Mouse (Mus musculus): ENCODE measurements around the gene Krt23. TPM values are rescaled to one million over a fixed set of nuclear protein-coding genes. Genes with fewer than 3 reads are reported as not detected.
A peak's percentile ranks its signal among the peaks of the same experiment; 100 is the strongest.

The Krt23 gene
- polyA plus RNA-seq, 1 experiment from 2014 or later = 0.38 TPM

GRCm38 (mm10) chr11:99439465-99439864 is 53.5 kb downstream of the Krt23 start:
- H3K36me3 ChIP-seq (ENCODE audit: control insufficient read depth, insufficient read depth, low read length) = no peaks in the 10 kb centered on the region
- no peak overlapping the region for H3K4me3 ChIP-seq (ENCODE audit: low read depth, low read length)
- no peaks in the 10 kb centered on the region for H3K9me3 ChIP-seq (ENCODE audit: control insufficient read depth, low read length)
- 63% methylated on average over 10 of the region's 10 CpGs for WGBS
- H3K4me1 ChIP-seq (replicated peaks; ENCODE audit: control insufficient read depth, insufficient read depth, low read length) = no peaks in the 10 kb centered on the region
- no peak overlapping the region for H3K9ac ChIP-seq (ENCODE audit: low read depth, low read length)
- ATAC-seq (replicated peaks; ENCODE audit: low FRiP score) (no peak), DNase-seq (ENCODE audit: low spot score) (no peak)
- H3K4me2 ChIP-seq = no peak overlapping the region
- H3K27ac ChIP-seq (ENCODE audit: low read depth, low read length) = no peak overlapping the region; the same call in 1 of the 2 replicates
- H3K27me3 ChIP-seq (replicated peaks; ENCODE audit: control insufficient read depth, insufficient read depth, low read length) = no peaks in the 10 kb centered on the region

- DNase-seq (ENCODE audit: low spot score) (no peak), ATAC-seq (replicated peaks; ENCODE audit: low FRiP score) (no peak)
- H3K4me2 ChIP-seq = peak within 1 kb of the TSS; percentile 44
- H3K9ac ChIP-seq (ENCODE audit: low read depth, low read length) = no peak within 1 kb of the TSS
- no peaks in the 10 kb centered on the region for H3K27me3 ChIP-seq (replicated peaks; ENCODE audit: control insufficient read depth, insufficient read depth, low read length)
- no peaks in the 10 kb centered on the region for H3K36me3 ChIP-seq (ENCODE audit: control insufficient read depth, insufficient read depth, low read length)
- H3K4me1 ChIP-seq (replicated peaks; ENCODE audit: control insufficient read depth, insufficient read depth, low read length) = no peaks in the 10 kb centered on the region
- H3K9me3 ChIP-seq (ENCODE audit: control insufficient read depth, low read length) = no peaks in the 10 kb centered on the region
- H3K27ac ChIP-seq (ENCODE audit: low read depth, low read length) = no peak within 1 kb of the TSS
- peak within 1 kb of the TSS; percentile 34 for H3K4me3 ChIP-seq (ENCODE audit: low read depth, low read length)
- WGBS = 44% methylated on average over 10 of the region's 10 CpGs
These were observed 55.0 kb downstream of the Krt23 start, which contains the start of gene Krt20 for GRCm38 (mm10) chr11:99437972-99438371. Gene Krt20 (minus strand): TSS chr11:99438150.

DNA sequence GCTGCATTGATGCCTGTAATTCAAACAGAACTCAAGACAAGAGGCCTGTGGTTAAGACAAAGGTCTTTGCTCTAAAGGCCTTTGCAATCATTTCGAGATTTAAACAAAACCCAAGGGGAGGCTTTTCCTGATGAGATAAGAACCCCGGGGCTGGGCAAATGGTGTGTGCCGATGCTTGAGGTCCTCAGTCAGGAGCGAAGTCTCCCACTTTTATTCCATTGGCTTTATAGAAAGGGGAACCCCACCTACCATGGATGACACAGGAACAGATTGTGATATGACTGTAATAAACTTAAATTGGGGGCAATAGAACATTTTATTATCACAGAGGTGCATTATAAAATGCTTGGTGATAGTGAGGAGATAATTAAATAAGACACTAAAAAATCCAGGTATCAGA is 56.3 kb downstream of the Krt23 start:
- Histone ChIP-seq H3K4me1 (replicated peaks; ENCODE audit: control insufficient read depth, insufficient read depth, low read length) (no peaks in the 10 kb centered on the region), H3K27ac (ENCODE audit: low read depth, low read length) (no peak overlapping the region), H3K9me3 (ENCODE audit: control insufficient read depth, low read length) (no peaks in the 10 kb centered on the region), H3K4me2 (peak overlapping the region; percentile 44), H3K9ac (ENCODE audit: low read depth, low read length) (no peak overlapping the region), H3K27me3 (replicated peaks; ENCODE audit: control insufficient read depth, insufficient read depth, low read length) (no peaks in the 10 kb centered on the region), H3K36me3 (ENCODE audit: control insufficient read depth, insufficient read depth, low read length) (no peaks in the 10 kb centered on the region), H3K4me3 (ENCODE audit: low read depth, low read length) (peak overlapping the region; percentile 6; the same call in 1 of the 2 replicates)
- WGBS = 55% methylated on average over 4 of the region's 4 CpGs
- ATAC-seq (replicated peaks; ENCODE audit: low FRiP score) (no peak), DNase-seq (ENCODE audit: low spot score) (no peak)

DNA sequence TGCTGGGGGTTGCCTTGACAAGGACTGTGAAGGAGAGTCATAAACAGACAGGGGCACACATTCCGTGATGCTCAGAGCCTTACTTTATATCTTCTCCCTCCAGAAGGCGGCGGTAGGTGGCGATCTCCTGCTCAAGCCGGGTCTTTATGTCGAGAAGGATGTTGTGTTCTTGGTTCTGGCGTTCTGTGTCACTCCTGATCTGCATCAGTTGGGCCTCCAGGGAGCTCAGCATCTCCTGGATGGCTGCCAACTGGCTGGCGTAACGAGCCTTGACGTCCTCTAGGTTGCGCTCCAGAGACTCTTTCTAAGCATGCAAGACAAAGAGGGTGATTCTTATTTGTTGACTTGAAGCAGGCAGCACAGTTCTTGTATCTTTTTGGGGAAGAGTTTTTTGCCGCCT is 62.3 kb downstream of the Krt23 start:
- no peak for DNase-seq (ENCODE audit: low spot score)
- no peak overlapping the region for H3K27ac ChIP-seq (ENCODE audit: low read depth, low read length)
- no peaks in the 10 kb centered on the region for H3K27me3 ChIP-seq (replicated peaks; ENCODE audit: control insufficient read depth, insufficient read depth, low read length)
- no peak overlapping the region for H3K4me3 ChIP-seq (ENCODE audit: low read depth, low read length)
- H3K4me1 ChIP-seq (replicated peaks; ENCODE audit: control insufficient read depth, insufficient read depth, low read length) = no peaks in the 10 kb centered on the region
- H3K9me3 ChIP-seq (ENCODE audit: control insufficient read depth, low read length) = no peaks in the 10 kb centered on the region
- ATAC-seq (replicated peaks; ENCODE audit: low FRiP score) = no peak
- no peaks in the 10 kb centered on the region for H3K36me3 ChIP-seq (ENCODE audit: control insufficient read depth, insufficient read depth, low read length)
- H3K9ac ChIP-seq (ENCODE audit: low read depth, low read length) = no peak overlapping the region
- H3K4me2 ChIP-seq = no peak overlapping the region
- 65% methylated on average over 12 of the region's 12 CpGs for WGBS

Other genes with a start within 250 kb of the Krt23 start
- gene Krt222, start 249.1 kb downstream of the Krt23 start, polyA plus RNA-seq (2014; fragmentation: Nextera tagmentation; extraction: Ambion mirVana) = 0.14 and 0.61 TPM in 2 replicates
- gene Krt24, start 207.9 kb downstream of the Krt23 start, polyA plus RNA-seq (2014; fragmentation: Nextera tagmentation; extraction: Ambion mirVana) = not detected in 2 replicates
- gene Krt25, start 170.2 kb downstream of the Krt23 start, polyA plus RNA-seq (2014; fragmentation: Nextera tagmentation; extraction: Ambion mirVana) = not detected in 2 replicates
- gene Krt26, start 155.2 kb downstream of the Krt23 start, polyA plus RNA-seq (2014; fragmentation: Nextera tagmentation; extraction: Ambion mirVana) = not detected in 2 replicates
- not detected in 2 replicates for gene Krt27, start 142.0 kb downstream of the Krt23 start, polyA plus RNA-seq (2014; fragmentation: Nextera tagmentation; extraction: Ambion mirVana)
- 0.32 TPM in 1 of 2 replicates, not detected in the other for gene Krt28, start 118.2 kb downstream of the Krt23 start, polyA plus RNA-seq (2014; fragmentation: Nextera tagmentation; extraction: Ambion mirVana)
- gene Krt10, start 103.8 kb downstream of the Krt23 start, polyA plus RNA-seq (2014; fragmentation: Nextera tagmentation; extraction: Ambion mirVana) = 10.0 and 13.1 TPM in 2 replicates
- not detected in 2 replicates for gene Krt12, start 70.9 kb downstream of the Krt23 start, polyA plus RNA-seq (2014; fragmentation: Nextera tagmentation; extraction: Ambion mirVana)
- 32.1 and 34.1 TPM in 2 replicates for gene Krt20, start 55.0 kb downstream of the Krt23 start, polyA plus RNA-seq (2014; fragmentation: Nextera tagmentation; extraction: Ambion mirVana)
- not detected in 2 replicates for gene Krt39, start 28.2 kb upstream of the Krt23 start, polyA plus RNA-seq (2014; fragmentation: Nextera tagmentation; extraction: Ambion mirVana)
- gene Krt40, start 50.0 kb upstream of the Krt23 start, polyA plus RNA-seq (2014; fragmentation: Nextera tagmentation; extraction: Ambion mirVana) = 0.21 TPM in 1 of 2 replicates, not detected in the other
- gene Krtap3-3, start 57.7 kb upstream of the Krt23 start, polyA plus RNA-seq (2014; fragmentation: Nextera tagmentation; extraction: Ambion mirVana) = not detected in 2 replicates
- not detected in 2 replicates for gene Krtap3-2, start 63.7 kb upstream of the Krt23 start, polyA plus RNA-seq (2014; fragmentation: Nextera tagmentation; extraction: Ambion mirVana)
- not detected in 2 replicates for gene Gm11939, start 66.3 kb upstream of the Krt23 start, polyA plus RNA-seq (2014; fragmentation: Nextera tagmentation; extraction: Ambion mirVana)
- not detected in 2 replicates for gene Krtap3-1, start 73.5 kb upstream of the Krt23 start, polyA plus RNA-seq (2014; fragmentation: Nextera tagmentation; extraction: Ambion mirVana)
- not detected in 2 replicates for gene Krtap1-5, start 87.9 kb upstream of the Krt23 start, polyA plus RNA-seq (2014; fragmentation: Nextera tagmentation; extraction: Ambion mirVana)
- gene Krtap1-4, start 90.5 kb upstream of the Krt23 start, polyA plus RNA-seq (2014; fragmentation: Nextera tagmentation; extraction: Ambion mirVana) = not detected in 2 replicates
- not detected in 2 replicates for gene Krtap1-3, start 98.2 kb upstream of the Krt23 start, polyA plus RNA-seq (2014; fragmentation: Nextera tagmentation; extraction: Ambion mirVana)
- gene Krtap9-3, start 105.0 kb upstream of the Krt23 start, polyA plus RNA-seq (2014; fragmentation: Nextera tagmentation; extraction: Ambion mirVana) = not detected in 2 replicates
- not detected in 2 replicates for gene Gm11938, start 110.2 kb upstream of the Krt23 start, polyA plus RNA-seq (2014; fragmentation: Nextera tagmentation; extraction: Ambion mirVana)
- not detected in 2 replicates for gene Gm11937, start 117.1 kb upstream of the Krt23 start, polyA plus RNA-seq (2014; fragmentation: Nextera tagmentation; extraction: Ambion mirVana)
- not detected in 2 replicates for gene Krtap2-4, start 121.7 kb upstream of the Krt23 start, polyA plus RNA-seq (2014; fragmentation: Nextera tagmentation; extraction: Ambion mirVana)
- not detected in 2 replicates for gene Gm11562, start 127.3 kb upstream of the Krt23 start, polyA plus RNA-seq (2014; fragmentation: Nextera tagmentation; extraction: Ambion mirVana)
- not detected in 2 replicates for gene Krtap4-1, start 135.1 kb upstream of the Krt23 start, polyA plus RNA-seq (2014; fragmentation: Nextera tagmentation; extraction: Ambion mirVana)
- gene Krtap4-2, start 141.9 kb upstream of the Krt23 start, polyA plus RNA-seq (2014; fragmentation: Nextera tagmentation; extraction: Ambion mirVana) = not detected in 2 replicates
- not detected in 2 replicates for gene Krtap4-7, start 151.0 kb upstream of the Krt23 start, polyA plus RNA-seq (2014; fragmentation: Nextera tagmentation; extraction: Ambion mirVana)
- gene Gm11555, start 157.1 kb upstream of the Krt23 start, polyA plus RNA-seq (2014; fragmentation: Nextera tagmentation; extraction: Ambion mirVana) = not detected in 2 replicates
- gene Gm11563, start 165.8 kb upstream of the Krt23 start, polyA plus RNA-seq (2014; fragmentation: Nextera tagmentation; extraction: Ambion mirVana) = not detected in 2 replicates
- gene Krtap4-6, start 172.8 kb upstream of the Krt23 start, polyA plus RNA-seq (2014; fragmentation: Nextera tagmentation; extraction: Ambion mirVana) = not detected in 2 replicates
- gene Gm14190, start 197.6 kb upstream of the Krt23 start, polyA plus RNA-seq (2014; fragmentation: Nextera tagmentation; extraction: Ambion mirVana) = not detected in 2 replicates
- gene Gm14180, start 241.2 kb upstream of the Krt23 start, polyA plus RNA-seq (2014; fragmentation: Nextera tagmentation; extraction: Ambion mirVana) = not detected in 2 replicates